Mouse (Mus musculus) adrenal gland, postnatal 36 days (tissue): ENCODE results near the gene Atp2c1. TPM values are rescaled to one million over a fixed set of nuclear protein-coding genes. Genes with fewer than 3 reads are reported as not detected.

Experiments
- DNase-seq, 2 experiments: peaks; one replicate each; pipeline ENCODE4 v3.0.0; 2021; ENCODE audit warnings: mixed read lengths in 1 of 2
- total RNA-seq, 2 experiments: library from RNA; stranded (reverse); gene quantifications; 2 replicates each; pipeline ENCODE4 v1.2.3; 2021

Gene Atp2c1
- total RNA-seq, 2 experiments from 2014 or later = 70.5 to 89.1 TPM

- DNase-seq = no peak
These were observed 163.4 kb downstream of the Atp2c1 start for GRCm38 (mm10) chr9:105363520-105364231.

- no peak for DNase-seq
These were observed 164.9 kb downstream of the Atp2c1 start for GRCm38 (mm10) chr9:105362181-105362580.

Other genes starting within 250 kb of the Atp2c1 start
- gene Aste1, start 131.9 kb downstream of the Atp2c1 start, total RNA-seq = 10 to 100 TPM in 1 of 2 experiments, 1 to 10 TPM in 1; 9.5 to 10.9 TPM
- under 1 TPM; 0.26 to 0.43 TPM for gene Nek11, start 131.8 kb downstream of the Atp2c1 start, total RNA-seq
- 10 to 100 TPM; 31.4 to 36.8 TPM for gene Pik3r4, start 115.7 kb upstream of the Atp2c1 start, total RNA-seq